Mouse (Mus musculus): Measurements from ENCODE around the gene Shisa6.

The Shisa6 gene

DNA sequence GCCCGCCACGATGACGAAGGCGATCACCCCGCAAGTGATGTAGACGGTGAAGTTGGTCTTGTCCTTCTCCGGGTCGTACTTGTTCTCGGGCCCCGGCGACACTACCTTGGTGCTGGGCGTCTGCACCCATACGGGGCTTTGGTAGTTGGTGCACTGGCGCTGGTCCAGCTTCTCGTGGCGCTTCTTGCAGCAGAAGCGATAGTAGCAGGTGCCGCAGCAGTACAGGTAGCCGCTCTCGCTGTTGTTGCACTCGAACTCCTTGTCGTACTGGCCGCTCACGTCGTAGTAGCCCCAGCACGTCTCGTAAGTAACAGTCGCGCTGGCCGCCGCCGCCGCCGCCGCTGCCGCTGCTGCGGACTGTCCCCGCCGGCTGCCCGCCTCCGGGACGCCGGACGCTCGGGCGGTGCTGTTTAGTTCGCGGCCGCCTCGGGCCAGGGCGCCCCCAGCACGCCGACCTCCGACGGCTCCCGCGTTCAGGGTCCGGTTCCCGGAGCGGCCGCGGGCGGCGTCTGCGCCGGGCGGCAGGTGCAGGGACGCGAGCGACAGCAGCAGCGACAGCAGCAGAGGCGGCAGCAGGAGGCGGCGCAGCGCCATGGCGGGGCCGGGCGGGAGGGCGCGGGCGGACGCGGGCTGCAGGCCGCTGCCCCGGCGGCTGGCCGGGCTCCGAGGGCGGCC lies at the start of gene Shisa6:
Gene Shisa6, minus strand, starts transcription at position 594 of the 675 bp plus-strand sequence.
- DNase-seq (ENCODE audit: low spot score in 2 of 2) = peak in 1 of 2 experiments; percentile 11

DNA sequence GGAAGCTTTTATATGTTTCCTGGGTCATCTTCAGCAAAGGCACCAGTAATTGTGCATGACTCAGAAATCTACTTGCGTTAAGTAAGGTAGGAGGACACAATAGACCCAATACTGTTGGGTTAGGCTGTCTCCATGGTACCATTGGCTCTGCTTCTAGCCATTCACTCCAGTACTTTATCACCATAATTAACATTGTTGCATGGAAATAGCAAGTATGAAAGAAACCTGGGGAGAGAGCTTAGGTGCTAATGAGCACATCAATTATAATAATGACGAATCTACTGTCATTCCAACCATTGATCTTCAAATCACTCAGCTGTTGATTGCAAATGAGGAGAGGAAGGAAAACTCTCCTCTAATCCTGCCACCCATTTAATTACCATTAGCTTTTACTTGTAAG lies 48.1 kb upstream of the Shisa6 start:
- no peak for DNase-seq (ENCODE audit: low spot score in 2 of 2)

DNA sequence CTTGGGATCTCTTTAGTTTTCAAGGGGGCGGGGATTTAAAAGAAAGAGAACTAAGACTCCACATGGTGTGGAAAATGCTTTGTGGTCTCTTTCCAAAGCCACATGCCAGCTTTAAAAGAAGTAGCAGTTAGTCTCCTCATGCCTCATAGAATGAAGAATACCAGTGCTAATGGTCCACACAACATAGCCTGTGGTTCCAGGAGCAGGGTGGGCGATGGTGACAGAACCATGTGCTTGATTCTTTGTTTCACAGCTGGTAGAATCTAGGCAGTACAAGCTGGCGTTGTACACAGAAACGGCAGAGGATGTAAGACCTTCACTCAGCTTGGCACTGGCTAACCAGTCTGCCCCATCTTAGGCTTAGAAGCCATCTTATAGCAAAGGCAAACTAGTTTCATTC lies 43.3 kb upstream of the Shisa6 start:
- no peak for DNase-seq (ENCODE audit: low spot score in 2 of 2)

DNA sequence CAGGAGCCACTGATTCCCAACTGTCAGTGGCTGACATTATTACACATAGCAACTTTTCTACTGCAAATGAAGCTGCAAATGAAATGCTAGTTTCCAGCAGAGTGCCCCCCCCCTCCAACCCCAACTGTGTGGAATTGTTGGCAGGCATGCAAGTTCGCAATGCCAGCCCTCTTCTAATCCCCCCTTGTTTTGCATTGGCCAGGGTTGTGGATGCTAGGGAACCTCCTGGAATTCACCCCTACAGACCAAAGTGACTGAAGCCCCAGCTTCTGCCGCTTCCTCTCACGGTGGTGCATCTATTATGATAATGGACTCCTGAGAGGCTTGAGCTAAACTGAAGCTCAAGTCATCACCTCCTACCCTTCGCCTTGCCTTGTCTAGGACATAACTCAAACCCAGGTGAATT lies 42.6 kb upstream of the Shisa6 start:
- no peak for DNase-seq (ENCODE audit: low spot score in 2 of 2)

DNA sequence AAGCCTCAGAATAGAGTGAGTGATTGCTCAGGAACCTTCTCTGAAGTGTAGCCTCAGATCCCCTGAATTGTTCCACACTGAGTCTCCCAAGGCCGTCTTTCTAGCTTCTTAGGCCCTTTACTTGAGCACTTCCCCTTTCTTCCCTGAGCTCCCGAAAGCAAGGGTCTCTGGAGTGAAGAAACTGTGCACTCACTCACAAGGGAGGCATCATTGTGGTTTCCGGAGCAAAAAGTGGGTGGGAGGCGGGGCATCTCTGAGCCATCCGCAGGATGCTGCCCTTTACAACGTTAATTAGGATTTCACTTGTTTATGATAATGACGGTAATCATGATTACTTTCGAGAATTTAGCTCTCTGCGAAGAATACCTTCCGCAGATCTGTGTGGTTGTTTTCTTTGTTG lies 41.6 kb upstream of the Shisa6 start:
- DNase-seq (ENCODE audit: low spot score in 2 of 2) = no peak

DNA sequence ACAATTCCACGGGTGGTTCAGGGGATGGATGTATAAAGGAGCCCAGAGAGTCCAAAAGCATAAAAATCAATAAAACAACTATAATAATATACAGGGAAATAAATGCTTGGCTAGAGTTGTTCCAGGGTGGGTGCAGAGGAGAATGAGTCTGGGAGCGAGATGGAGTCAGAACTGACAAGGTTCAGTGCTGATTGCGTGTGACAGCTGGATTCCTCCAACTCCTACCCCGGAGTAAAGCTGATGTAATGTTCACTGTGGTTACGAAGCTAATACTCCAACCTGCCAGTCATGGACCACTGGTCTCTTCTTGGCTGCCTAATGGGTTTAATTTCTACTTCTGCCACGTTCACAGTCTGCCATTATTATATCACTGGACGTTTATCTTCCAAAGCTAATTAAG lies 36.5 kb upstream of the Shisa6 start:
- DNase-seq (ENCODE audit: low spot score in 2 of 2) = no peak

DNA sequence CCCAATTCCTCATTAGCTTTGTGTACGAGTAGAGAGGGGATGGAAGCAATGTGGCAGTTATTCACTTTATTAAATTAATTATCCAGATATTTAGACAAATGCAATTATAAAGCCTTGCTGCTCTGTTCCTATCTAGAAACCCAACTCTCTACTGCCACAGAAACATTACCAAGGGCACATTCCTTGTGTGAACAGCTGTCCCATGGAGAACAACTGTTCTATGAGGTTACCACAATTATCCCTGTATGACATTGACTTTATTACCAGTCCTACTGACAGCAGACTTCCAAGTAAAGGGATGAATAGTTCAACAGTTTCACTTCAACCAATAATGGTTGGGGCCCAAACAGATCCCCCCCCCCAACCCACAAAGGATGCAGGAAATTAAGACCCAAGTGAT lies 12.1 kb upstream of the Shisa6 start:
- no peak for DNase-seq (ENCODE audit: low spot score in 2 of 2)

DNA sequence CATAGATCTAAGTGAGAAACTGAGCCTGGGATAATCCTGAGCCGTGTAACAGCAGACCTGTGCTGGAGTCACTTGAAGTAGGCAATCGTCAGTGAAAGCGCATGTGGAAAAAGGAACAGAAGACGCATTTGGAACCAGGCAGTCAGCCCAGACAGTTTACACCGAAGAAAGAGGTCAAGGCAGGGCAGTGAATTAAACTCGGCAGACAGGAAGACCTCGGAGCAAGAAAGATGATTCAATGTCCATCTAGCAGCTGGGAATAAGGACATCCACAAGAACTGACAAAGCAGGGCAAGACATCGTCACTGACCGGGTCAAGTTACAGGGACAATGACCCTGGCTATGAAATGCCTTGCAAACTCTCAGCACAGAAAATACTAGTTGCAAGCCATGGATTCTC lies 10.1 kb upstream of the Shisa6 start:
- DNase-seq (ENCODE audit: low spot score in 2 of 2) = no peak

DNA sequence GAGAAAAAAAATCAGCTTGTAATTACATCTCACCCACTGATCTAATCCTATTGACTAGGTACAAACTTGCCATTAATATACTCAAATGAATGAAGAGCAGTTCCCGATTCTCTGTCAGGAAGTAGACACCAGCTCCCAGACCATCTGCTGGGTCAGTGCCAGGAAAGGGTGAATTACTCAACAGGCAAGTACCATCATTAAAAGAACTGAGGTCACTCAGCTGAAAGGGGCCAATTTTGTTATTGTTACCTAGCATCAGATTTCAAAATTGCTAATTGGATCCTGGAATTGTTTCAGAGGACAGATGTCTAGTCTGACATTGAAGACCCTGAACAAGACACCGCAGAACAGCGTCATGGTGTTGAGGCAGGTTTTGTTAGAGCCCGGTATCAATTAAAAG lies 9.4 kb upstream of the Shisa6 start:
- no peak for DNase-seq (ENCODE audit: low spot score in 2 of 2)

DNA sequence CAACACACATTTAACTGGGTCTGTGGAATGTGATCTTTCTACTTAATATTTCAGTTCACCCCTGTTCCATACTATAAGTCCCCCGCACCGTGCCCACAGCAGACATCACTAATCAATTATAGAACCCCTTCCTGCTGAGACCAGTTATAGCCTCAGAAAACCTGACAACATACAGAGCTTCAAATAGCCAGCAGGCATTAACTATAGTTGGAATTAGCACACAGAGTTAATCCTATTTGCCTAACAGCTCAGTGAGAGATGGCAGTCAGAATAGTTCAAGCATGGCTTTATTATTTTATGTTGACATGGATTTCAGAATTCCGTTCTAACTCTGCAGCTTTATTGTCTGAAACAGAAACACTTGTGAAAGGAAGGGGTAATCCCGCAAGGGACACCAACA lies 8.5 kb upstream of the Shisa6 start:
- DNase-seq (ENCODE audit: low spot score in 2 of 2) = no peak

DNA sequence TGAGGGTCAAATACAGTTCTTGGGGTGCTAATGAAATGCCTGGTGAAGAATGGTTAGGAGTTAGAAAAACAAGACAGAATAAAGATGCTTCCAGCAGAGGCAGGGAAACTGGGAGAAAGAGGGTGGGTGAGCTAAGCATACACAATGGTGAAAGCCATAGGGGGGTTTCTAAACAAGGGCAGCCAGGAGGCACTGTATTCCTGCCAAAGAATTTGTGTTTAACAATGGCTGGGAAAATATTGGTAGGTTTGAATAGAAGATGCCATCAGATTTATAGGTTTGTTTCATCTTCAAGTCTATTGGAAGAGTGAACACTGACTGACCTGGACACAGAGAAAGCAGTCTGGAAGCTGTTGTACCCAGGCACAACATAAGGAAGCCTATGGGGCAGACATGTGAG lies 2.4 kb upstream of the Shisa6 start:
- DNase-seq (ENCODE audit: low spot score in 2 of 2) = no peak

DNA sequence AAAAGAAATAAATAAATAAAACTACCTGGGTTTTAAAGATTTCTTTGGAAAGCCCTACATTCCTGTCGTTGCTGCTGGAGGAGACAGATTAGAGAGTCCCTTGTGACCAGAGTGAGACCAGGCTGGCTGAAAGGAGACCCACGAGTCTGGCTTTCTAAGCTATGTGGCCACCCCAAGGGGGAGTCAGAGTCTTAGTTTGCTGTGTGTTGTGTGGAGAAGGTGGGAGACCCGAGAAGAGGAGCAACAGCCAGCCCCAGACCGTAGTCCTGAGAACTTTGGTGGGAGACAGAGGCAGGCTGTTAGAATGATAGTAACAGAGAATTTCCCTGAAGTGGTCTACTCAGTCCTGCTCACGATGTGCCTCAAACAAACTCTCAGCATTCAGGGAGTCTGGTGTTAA lies 1.6 kb upstream of the Shisa6 start:
- DNase-seq (ENCODE audit: low spot score in 2 of 2) = no peak

DNA sequence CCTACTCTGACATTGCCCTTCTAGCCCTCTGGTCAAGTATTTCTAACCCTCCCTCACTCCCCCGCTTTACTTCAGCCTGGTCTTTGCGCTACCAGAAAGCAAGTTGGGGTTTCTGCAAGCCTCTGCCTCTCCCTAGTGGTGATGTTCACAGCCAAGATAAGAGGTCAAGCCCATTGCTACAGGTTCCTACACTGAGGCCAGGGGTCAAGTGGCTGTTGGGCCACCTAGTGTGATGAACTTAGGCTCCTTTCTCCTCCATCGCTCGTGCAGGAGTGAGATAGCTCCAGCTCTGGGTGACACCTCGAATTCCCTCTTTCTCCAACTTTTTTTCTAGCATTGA lies 1.2 kb upstream of the Shisa6 start:
- DNase-seq (ENCODE audit: low spot score in 2 of 2) = no peak

DNA sequence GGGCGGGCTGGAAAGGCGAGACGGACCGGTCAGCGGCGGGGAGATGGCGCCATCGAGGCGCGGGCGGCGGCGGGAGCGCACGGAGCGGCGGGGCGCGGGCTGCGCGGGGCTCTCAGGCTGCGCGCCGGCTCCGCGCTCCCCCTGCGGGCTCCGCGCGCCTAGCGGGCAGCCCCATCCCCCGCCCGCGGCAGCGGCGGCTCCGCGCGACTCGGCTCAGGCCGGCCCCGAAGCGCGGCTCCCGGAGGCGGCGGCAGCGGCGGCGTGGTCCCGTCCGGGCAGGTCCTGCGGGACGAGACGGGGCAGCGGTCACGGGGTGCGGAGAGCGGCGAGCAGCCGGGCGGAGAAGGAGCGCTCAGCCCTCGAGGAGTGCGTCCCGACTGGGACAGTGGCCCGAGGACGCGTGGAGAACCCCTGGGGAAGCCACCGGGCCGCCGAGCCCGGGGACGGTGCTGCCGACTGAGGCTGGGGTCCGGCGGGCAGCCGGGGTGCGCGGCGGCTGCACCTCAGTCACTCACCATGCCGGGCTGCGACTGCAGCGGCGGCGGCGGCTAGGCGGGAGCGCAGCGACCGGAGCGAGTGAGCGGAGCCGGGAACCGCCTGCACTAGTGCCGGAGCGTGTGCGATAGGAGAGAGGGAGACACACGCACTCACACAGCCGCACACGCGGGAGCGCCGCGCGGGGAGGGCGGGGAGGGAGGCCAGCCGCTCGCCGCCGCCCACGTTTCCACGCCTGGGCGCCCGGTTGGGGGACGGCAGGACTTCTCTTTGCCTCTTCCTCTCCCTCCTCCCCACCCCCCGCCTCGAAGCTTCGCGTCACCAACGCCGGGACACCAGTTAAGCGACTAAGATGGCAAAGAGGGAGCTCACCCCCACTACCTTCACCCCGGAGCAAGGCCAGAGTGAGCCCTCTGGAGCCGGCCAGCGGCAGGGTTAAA lies 549 bp upstream of the Shisa6 start:
- peak; percentile 3 to 13 for DNase-seq (ENCODE audit: low spot score in 2 of 2)

DNA sequence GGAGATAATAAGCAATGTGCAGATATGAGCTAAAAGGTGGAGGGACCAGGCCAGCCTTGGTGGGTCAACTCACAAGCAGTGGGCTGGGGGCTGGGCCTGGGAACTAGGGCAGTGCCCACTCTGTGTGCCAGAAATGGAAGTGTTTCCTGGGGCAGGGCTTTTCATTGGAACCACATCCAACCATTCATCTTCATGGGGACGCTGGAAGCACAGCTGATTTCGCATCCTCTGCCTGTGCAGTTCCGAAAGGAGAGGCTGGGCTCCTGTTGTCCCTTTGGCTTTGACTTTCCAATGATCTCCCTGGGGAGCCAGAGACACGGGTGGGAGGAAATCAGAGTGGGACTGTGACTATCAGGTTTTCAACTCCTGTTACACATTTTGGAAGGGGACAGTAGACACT lies 1.5 kb downstream of the Shisa6 start:
- no peak for DNase-seq (ENCODE audit: low spot score in 2 of 2)

DNA sequence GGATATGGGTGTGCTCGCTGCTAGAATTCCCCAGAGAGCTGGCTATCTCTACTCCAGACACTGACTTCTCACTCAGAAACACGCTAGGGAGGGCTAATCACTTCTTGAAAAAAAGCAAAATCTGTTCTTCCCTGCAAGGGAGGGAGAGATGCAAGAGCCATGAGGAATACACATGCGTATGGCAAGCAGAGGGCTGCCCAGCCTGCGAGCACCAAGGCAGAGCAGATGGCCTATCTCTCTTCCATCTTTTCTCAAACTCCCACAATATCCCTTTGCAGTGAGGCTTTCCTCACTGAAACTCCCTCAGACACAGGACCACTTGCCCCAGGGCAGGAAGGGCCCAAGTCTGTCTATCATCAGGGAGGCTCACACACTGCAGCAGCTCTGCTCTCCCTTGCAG lies 3.4 kb downstream of the Shisa6 start:
- DNase-seq (ENCODE audit: low spot score in 2 of 2) = no peak

DNA sequence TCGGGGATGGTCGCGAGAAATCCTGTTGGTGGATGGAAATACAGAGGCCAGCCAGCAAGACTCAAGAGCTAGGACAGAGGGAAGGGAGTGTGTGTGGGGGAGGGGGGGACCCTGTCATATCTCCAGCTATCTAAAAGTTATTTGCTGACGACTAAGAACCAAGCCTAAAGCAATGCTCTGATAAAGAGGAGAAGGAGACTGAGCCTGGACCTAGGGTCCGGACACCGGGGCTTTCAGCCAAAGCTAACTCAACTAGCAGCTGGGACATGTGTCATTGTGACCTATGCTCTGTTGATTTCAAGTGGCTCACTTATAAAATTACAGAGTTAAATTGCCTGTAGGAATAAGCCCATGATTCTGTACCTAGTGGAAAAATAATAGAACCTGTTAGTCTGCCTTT lies 6.4 kb downstream of the Shisa6 start:
- DNase-seq (ENCODE audit: low spot score in 2 of 2) = no peak

DNA sequence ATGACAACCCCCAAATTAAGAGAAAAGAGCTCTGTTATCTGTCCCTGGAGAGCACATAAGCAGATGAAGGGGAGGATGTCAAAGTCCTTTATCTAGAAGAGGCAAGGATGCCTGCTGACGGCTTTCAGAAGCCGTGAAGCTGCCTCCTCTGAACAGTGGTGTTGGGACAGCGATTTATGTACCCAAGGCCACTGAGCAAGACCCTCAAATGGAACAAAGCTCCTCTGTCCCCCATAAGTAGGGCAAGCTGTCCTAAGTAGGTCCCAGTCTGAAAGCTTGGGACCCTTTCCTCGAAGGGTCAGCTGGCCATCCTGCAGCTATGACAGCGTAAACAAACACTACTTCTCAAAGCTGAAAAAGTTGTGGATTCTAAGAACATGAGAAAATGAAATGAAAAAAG lies 11.4 kb downstream of the Shisa6 start:
- DNase-seq (ENCODE audit: low spot score in 2 of 2) = no peak

DNA sequence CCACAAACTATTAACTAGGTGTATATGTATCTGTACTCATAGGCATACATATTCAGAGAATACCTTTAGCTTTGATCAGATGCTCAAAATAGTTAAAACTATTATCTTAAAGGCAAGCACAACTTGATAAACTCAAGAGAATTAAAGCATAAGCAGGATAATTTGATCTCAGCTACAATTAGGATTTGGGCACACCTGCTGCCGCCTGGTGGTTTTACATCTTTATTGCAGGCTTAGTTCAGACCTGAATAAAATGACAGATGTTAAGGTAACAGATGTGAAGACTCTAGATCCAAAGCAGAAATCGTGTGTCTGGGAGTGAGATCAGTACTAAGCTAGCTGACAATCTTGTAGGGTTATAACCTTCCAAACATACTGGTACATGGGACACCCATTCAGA lies 24.8 kb downstream of the Shisa6 start:
- no peak for DNase-seq (ENCODE audit: low spot score in 2 of 2)

DNA sequence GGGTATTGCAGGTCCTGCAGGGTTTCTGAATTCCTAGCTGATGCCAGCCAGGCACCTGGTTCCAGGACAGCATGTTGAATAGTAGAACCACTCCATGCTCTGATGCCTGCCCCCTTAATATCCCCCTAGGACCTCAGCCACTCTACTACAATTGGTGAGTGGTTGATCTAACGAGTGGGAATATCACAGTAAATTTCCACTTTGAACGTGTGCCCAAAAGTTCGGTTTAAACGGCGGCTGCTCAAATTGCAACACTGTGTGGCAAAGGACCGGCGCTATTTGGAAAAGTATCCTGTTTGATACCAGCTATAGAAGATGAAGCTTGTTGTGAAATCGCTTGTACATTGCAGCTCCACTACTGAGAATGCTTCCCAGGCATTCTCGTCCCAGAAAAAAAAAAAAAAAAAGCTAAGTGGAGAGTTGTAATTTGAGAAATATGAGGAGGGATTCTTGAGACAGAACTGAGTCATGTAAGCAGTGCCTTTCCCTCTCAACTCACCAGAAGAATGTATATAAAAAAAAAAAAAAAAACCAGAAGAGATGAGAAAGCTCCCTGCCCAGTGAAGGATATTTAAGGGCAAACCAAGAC lies 26.8 kb downstream of the Shisa6 start:
- DNase-seq (ENCODE audit: low spot score in 2 of 2) = no peak

DNA sequence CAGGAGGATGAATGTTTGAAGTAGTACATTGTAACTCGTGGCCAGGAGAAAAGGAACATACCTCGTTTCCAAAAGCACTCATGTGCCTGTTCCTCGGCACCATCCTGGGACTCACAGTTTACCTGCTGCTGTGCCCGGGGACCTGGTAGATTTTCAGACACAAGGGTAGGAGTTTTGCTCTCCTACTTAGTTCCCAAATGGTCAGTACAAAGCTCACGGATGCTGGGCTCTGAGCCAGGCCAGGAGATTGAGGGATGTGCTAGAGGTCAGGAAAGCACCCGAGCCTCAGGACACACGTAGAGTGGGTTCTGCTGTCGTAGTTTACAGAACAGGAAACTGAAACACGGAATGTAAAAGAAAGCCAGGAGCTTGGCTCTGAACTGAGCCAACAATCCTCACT lies 29.5 kb downstream of the Shisa6 start:
- no peak for DNase-seq (ENCODE audit: low spot score in 2 of 2)

DNA sequence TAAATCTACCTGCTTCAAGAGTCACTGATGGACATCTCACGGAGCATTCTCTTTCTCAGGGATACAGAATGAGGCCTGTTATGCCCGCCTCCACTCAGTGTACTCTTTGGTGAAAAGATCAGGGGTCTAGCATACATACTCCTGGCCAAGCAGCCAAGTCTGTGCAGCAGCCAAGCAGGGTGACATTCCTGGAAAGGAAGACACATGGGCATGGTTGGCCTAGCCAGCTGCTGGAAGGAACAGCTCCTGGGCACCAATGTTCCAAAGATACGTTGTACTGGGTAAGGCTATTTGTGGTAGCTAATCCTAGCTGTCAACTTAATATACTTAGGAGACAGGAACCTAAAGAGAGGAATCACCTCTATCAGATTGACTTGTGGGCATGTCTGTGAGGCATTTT lies 31.4 kb downstream of the Shisa6 start:
- no peak for DNase-seq (ENCODE audit: low spot score in 2 of 2)

DNA sequence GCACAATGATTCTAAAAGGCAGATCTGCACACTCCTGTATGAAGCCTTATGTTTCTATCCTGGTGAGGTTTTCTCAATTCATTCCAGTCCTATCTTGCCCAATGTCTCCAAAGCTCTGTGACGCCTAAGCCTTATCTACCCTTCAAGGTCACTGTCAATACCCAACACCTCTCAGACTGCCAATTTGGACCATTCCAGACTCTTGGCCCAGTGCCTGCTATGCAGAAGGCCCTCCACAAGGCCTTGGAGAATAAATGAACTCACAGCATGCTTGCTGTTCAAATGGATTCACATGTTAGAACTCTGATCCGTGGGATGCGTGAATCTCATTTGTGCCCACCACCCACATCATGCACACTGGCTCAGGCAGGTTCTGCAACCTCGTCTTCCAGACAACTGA lies 38.0 kb downstream of the Shisa6 start:
- DNase-seq (ENCODE audit: low spot score in 2 of 2) = no peak
